Comparison of ENCODE assay signal across 31 mouse cellular contexts in the genomic region with DNA sequence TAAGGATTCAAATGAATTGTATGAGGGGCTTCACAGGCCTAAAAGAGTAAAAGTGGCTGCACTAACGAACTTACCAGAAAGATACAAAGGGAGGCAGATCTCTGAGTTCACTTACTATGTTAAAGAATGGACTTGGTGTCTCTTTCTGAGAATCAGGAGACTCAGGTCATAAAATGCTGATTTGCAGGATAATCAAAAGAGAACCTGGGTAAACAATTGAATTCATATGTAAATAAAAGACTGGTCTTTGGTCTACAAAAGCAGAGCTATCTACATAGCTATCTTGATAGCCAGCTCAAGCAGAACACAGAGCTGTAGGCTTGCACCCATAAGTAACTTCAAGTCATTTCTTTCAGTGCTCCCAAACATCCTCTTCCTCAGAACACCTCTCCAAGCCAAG.
"Had no signal": no experiment of that assay in that cellular context is flagged by ENCODE, and none has a peak within 500 bp of the region (broad histone marks: within the 10 kb centered on the region; RNA-seq: fewer than 3 reads in every experiment).

No protein-coding gene starts in this region.

- H3K9me3 ChIP-seq: limb, embryonic 10.5 days; liver, embryonic 12.5 days; liver, embryonic 13.5 days; liver, embryonic 15.5 days; lung, embryonic 15.5 days; midbrain, embryonic 10.5 days; midbrain, embryonic 12.5 days; midbrain, embryonic 15.5 days had no signal

- H3K4me3 ChIP-seq: limb, embryonic 10.5 days; limb, embryonic 12.5 days; limb, embryonic 13.5 days; limb, embryonic 15.5 days; liver, embryonic 12.5 days; liver, embryonic 13.5 days; liver, embryonic 15.5 days; lung, embryonic 15.5 days; megakaryocyte, embryonic 14.5 days; midbrain, embryonic 10.5 days; midbrain, embryonic 12.5 days; midbrain, embryonic 13.5 days; midbrain, embryonic 15.5 days; myocyte had no signal

- H3K36me3 ChIP-seq: limb, embryonic 10.5 days; limb, embryonic 12.5 days; limb, embryonic 13.5 days; limb, embryonic 15.5 days; liver, embryonic 12.5 days; liver, embryonic 13.5 days; liver, embryonic 15.5 days; lung, embryonic 15.5 days; midbrain, embryonic 10.5 days; midbrain, embryonic 12.5 days; midbrain, embryonic 13.5 days; midbrain, embryonic 15.5 days had no signal

- DNase-seq: left cerebral cortex, postnatal 4 days; liver; liver, embryonic 13.5 days; liver, postnatal 0 days; lung, adult 18-20 months; lung, adult 2 months; lung, embryonic 14.5 days; lung, postnatal 10 days; lung, postnatal 14 days; lung, postnatal 36 days; lung, postnatal 4 days; midbrain, embryonic 14.5 days had no signal

- H3K27ac ChIP-seq: limb, embryonic 10.5 days; limb, embryonic 12.5 days; limb, embryonic 13.5 days; limb, embryonic 15.5 days; liver, embryonic 12.5 days; liver, embryonic 13.5 days; liver, embryonic 14.5 days; liver, embryonic 15.5 days; lung, embryonic 15.5 days; macrophage; midbrain, embryonic 10.5 days; midbrain, embryonic 12.5 days; midbrain, embryonic 13.5 days; midbrain, embryonic 15.5 days had no signal

- H3K9ac ChIP-seq: limb, embryonic 12.5 days; limb, embryonic 13.5 days; limb, embryonic 15.5 days; liver, embryonic 12.5 days; liver, embryonic 13.5 days; liver, embryonic 14.5 days; liver, embryonic 15.5 days; liver, postnatal 0 days; lung, embryonic 14.5 days; lung, embryonic 15.5 days; midbrain, embryonic 12.5 days; midbrain, embryonic 13.5 days; midbrain, embryonic 15.5 days had no signal

- ATAC-seq: liver, embryonic 12.5 days; liver, postnatal 0 days; lung, postnatal 0 days; midbrain, embryonic 13.5 days; midbrain, embryonic 15.5 days; midbrain, embryonic 16.5 days had no signal

- H3K4me1 ChIP-seq: limb, embryonic 15.5 days; liver, embryonic 12.5 days; liver, embryonic 13.5 days; liver, embryonic 15.5 days; midbrain, embryonic 15.5 days had no signal

- H3K27me3 ChIP-seq: limb, embryonic 12.5 days; limb, embryonic 13.5 days; limb, embryonic 15.5 days; liver, embryonic 12.5 days; liver, embryonic 13.5 days; liver, embryonic 15.5 days; lung, embryonic 15.5 days; megakaryocyte, embryonic 14.5 days; midbrain, embryonic 12.5 days; midbrain, embryonic 13.5 days; midbrain, embryonic 15.5 days had no signal

- H3K4me2 ChIP-seq: limb, embryonic 12.5 days; limb, embryonic 13.5 days; limb, embryonic 15.5 days; liver, embryonic 11.5 days; liver, embryonic 12.5 days; liver, embryonic 13.5 days; liver, embryonic 15.5 days; lung, embryonic 14.5 days; lung, embryonic 15.5 days; midbrain, embryonic 11.5 days; midbrain, embryonic 12.5 days; midbrain, embryonic 13.5 days; midbrain, embryonic 15.5 days had no signal
